In genomic region chr9:107630576-107630975, GRCm38 (mm10) we compare ENCODE assay signal across 7 mouse cellular contexts. TPM values are rescaled to one million over a fixed set of nuclear protein-coding genes. Genes with fewer than 3 reads are reported as not detected.
A peak's percentile ranks its signal among the peaks of the same experiment; 100 is the strongest.
DNase-seq lines count a peak whose midpoint lies in the region; ATAC-seq and TF ChIP-seq lines count a peak whose summit lies in the region.

No protein-coding gene starts in this region.

- H3K4me2 ChIP-seq in lung, embryonic 14.5 days = peak overlapping the region; percentile 48
- peak overlapping the region; percentile 34 for H3K4me2 ChIP-seq in forebrain, postnatal 0 days (ENCODE audit: low read depth)
- H3K4me2 ChIP-seq in limb, embryonic 14.5 days (replicated peaks; ENCODE audit: low read depth, low read length, severe bottlenecking) = peak overlapping the region; percentile 35
- H3K4me2 ChIP-seq in stomach, embryonic 16.5 days (ENCODE audit: low read depth, low read length) = peak overlapping the region; percentile 41

- H3K27me3 ChIP-seq in lung, embryonic 14.5 days (ENCODE audit: insufficient read depth, low read length) = no peaks in the 10 kb centered on the region
- H3K27me3 ChIP-seq in forebrain, postnatal 0 days (ENCODE audit: insufficient read depth, low read length) = no peaks in the 10 kb centered on the region
- no peaks in the 10 kb centered on the region for H3K27me3 ChIP-seq in limb, embryonic 14.5 days (ENCODE audit: control insufficient read depth, insufficient read depth, low read length)
- no peaks in the 10 kb centered on the region for H3K27me3 ChIP-seq in stomach, embryonic 16.5 days (ENCODE audit: control insufficient read depth, insufficient read depth, low read length)

- no peak for DNase-seq in lung, embryonic 14.5 days
- no peak for DNase-seq in lung, postnatal 14 days
- DNase-seq in forebrain, postnatal 0 days = peak; percentile 72
- DNase-seq in limb, embryonic 14.5 days (ENCODE audit: low spot score) = no peak
- DNase-seq in T-cell, adult 2 months (ENCODE audit: low spot score) = no peak

- H3K9ac ChIP-seq in lung, embryonic 14.5 days = peak overlapping the region; percentile 14; the same call in 1 of the 2 replicates
- peak overlapping the region; percentile 18; the same call in 1 of the 2 replicates for H3K9ac ChIP-seq in forebrain, postnatal 0 days
- H3K9ac ChIP-seq in limb, embryonic 14.5 days (ENCODE audit: low read depth, low read length, severe bottlenecking) = peak overlapping the region; percentile 36
- peak overlapping the region; percentile 47 for H3K9ac ChIP-seq in stomach, embryonic 16.5 days (ENCODE audit: low read length)

- H3K27ac ChIP-seq in lung, embryonic 14.5 days (ENCODE audit: low read depth) = peak overlapping the region; percentile 39
- H3K27ac ChIP-seq in brown adipose tissue, adult 24 weeks (replicated peaks; ENCODE audit: low read depth, low read length) = peak overlapping the region; percentile 88
- H3K27ac ChIP-seq in forebrain, postnatal 0 days (ENCODE audit: low read depth, low read length) = peak overlapping the region; percentile 90
- H3K27ac ChIP-seq in limb, embryonic 14.5 days (replicated peaks; ENCODE audit: low read depth, low read length) = peak overlapping the region; percentile 74
- peak overlapping the region; percentile 80 for H3K27ac ChIP-seq in stomach, embryonic 16.5 days (ENCODE audit: low read length)

- no peak for TF ChIP-seq CTCF in lung, embryonic 14.5 days (IDR thresholded peaks at IDR 0.05; ENCODE audit: low read depth)
- no peak for TF ChIP-seq CTCF in forebrain, postnatal 0 days (IDR thresholded peaks at IDR 0.05; ENCODE audit: low read depth)

- 14% methylated on average over 4 of the region's 4 CpGs for WGBS in lung, embryonic 14.5 days
- 4% methylated on average over 4 of the region's 4 CpGs for WGBS in forebrain, postnatal 0 days
- WGBS in limb, embryonic 14.5 days = 11% methylated on average over 4 of the region's 4 CpGs
- WGBS in stomach, embryonic 16.5 days = 12% methylated on average over 4 of the region's 4 CpGs

- no peak overlapping the region for H3K4me3 ChIP-seq in lung, embryonic 14.5 days (ENCODE audit: low read depth, low read length)
- H3K4me3 ChIP-seq in brown adipose tissue, adult 24 weeks (ENCODE audit: insufficient read depth, low read depth, low read length) = peak overlapping the region; percentile 24; the same call in 1 of the 2 replicates
- H3K4me3 ChIP-seq in forebrain, postnatal 0 days (ENCODE audit: low read depth, low read length) = no peak overlapping the region
- peak overlapping the region; percentile 15; the same call in 1 of the 2 replicates for H3K4me3 ChIP-seq in limb, embryonic 14.5 days (replicated peaks; ENCODE audit: low read length)
- H3K4me3 ChIP-seq in stomach, embryonic 16.5 days (replicated peaks; ENCODE audit: low read length) = no peak overlapping the region

- peaks cover 28% of the 10 kb centered on the region for H3K36me3 ChIP-seq in lung, embryonic 14.5 days (ENCODE audit: insufficient read depth)
- no peaks in the 10 kb centered on the region for H3K36me3 ChIP-seq in forebrain, postnatal 0 days (ENCODE audit: insufficient read depth)
- H3K36me3 ChIP-seq in limb, embryonic 14.5 days (ENCODE audit: control insufficient read depth, insufficient read depth, low read length) = peaks cover 14% of the 10 kb centered on the region
- H3K36me3 ChIP-seq in stomach, embryonic 16.5 days (ENCODE audit: control insufficient read depth, insufficient read depth, low read length) = no peaks in the 10 kb centered on the region

- H3K4me1 ChIP-seq in lung, embryonic 14.5 days (ENCODE audit: insufficient read depth) = peaks cover 46% of the 10 kb centered on the region
- H3K4me1 ChIP-seq in brown adipose tissue, adult 24 weeks (ENCODE audit: control insufficient read depth, insufficient read depth, insufficient read length, low read length) = peaks cover 29% of the 10 kb centered on the region
- peaks cover 63% of the 10 kb centered on the region for H3K4me1 ChIP-seq in forebrain, postnatal 0 days (ENCODE audit: insufficient read depth)
- peaks cover 64% of the 10 kb centered on the region for H3K4me1 ChIP-seq in limb, embryonic 14.5 days (ENCODE audit: control insufficient read depth, insufficient read depth, low read length)
- H3K4me1 ChIP-seq in stomach, embryonic 16.5 days (ENCODE audit: control insufficient read depth, insufficient read depth, low read length) = peaks cover 69% of the 10 kb centered on the region

- ATAC-seq in lung, embryonic 14.5 days (ENCODE audit: insufficient read depth) = no peak
- ATAC-seq in forebrain, postnatal 0 days = peak; percentile 6
- no peak for ATAC-seq in limb, embryonic 14.5 days (ENCODE audit: low FRiP score, low read depth)
- ATAC-seq in stomach, embryonic 16.5 days (ENCODE audit: insufficient read depth, low FRiP score) = no peak

- no peak for TF ChIP-seq POLR2A in limb, embryonic 14.5 days (IDR thresholded peaks at IDR 0.05; ENCODE audit: borderline replicate concordance, extremely low read depth, insufficient read depth, insufficient read length)

- H3K9me3 ChIP-seq in lung, embryonic 14.5 days (ENCODE audit: low read depth, low read length) = no peaks in the 10 kb centered on the region
- no peaks in the 10 kb centered on the region for H3K9me3 ChIP-seq in forebrain, postnatal 0 days (ENCODE audit: low read length)
- no peaks in the 10 kb centered on the region for H3K9me3 ChIP-seq in limb, embryonic 14.5 days (ENCODE audit: control insufficient read depth, low read length)
- H3K9me3 ChIP-seq in stomach, embryonic 16.5 days (replicated peaks; ENCODE audit: control insufficient read depth, low read length) = no peaks in the 10 kb centered on the region

RNA-seq across cellular contexts. Expression of gene Gnai2, which starts 4.6 kb away (rescaled TPM):
- polyA plus RNA-seq in lung, embryonic 14.5 days (2014; fragmentation: Nextera tagmentation; extraction: Ambion mirVana) = 408 and 419 TPM in 2 replicates
- polyA plus RNA-seq in brown adipose tissue, adult 24 weeks (2012; ENCODE audit: insufficient read depth, insufficient read length, missing spikeins) = 87.2 and 112 TPM in 2 replicates
- total RNA-seq in forebrain, postnatal 0 days (2014; rRNA removed) = 200 and 223 TPM in 2 replicates
- 267 and 287 TPM in 2 replicates for polyA plus RNA-seq in forebrain, postnatal 0 days (2015; fragmentation: Nextera tagmentation; extraction: Ambion mirVana)
- 496 and 627 TPM in 2 replicates for polyA plus RNA-seq in limb, embryonic 14.5 days (2012; rRNA removed)
- polyA plus RNA-seq in limb, embryonic 14.5 days (2014; fragmentation: Nextera tagmentation; extraction: Ambion mirVana) = 392 and 411 TPM in 2 replicates
- polyA plus RNA-seq in stomach, embryonic 16.5 days (2015; fragmentation: Nextera tagmentation; extraction: Ambion mirVana) = 308 and 311 TPM in 2 replicates

RNA-seq across cellular contexts. Expression of gene Sema3b, which starts 21.5 kb away (rescaled TPM):
- 5.1 and 5.3 TPM in 2 replicates for polyA plus RNA-seq in lung, embryonic 14.5 days (2014; fragmentation: Nextera tagmentation; extraction: Ambion mirVana)
- polyA plus RNA-seq in brown adipose tissue, adult 24 weeks (2012; ENCODE audit: insufficient read depth, insufficient read length, missing spikeins) = 3.3 and 3.8 TPM in 2 replicates
- 6.5 and 6.6 TPM in 2 replicates for total RNA-seq in forebrain, postnatal 0 days (2014; rRNA removed)
- polyA plus RNA-seq in forebrain, postnatal 0 days (2015; fragmentation: Nextera tagmentation; extraction: Ambion mirVana) = 3.9 and 4.4 TPM in 2 replicates
- polyA plus RNA-seq in limb, embryonic 14.5 days (2012; rRNA removed) = 23.2 and 23.7 TPM in 2 replicates
- polyA plus RNA-seq in limb, embryonic 14.5 days (2014; fragmentation: Nextera tagmentation; extraction: Ambion mirVana) = 7.7 and 11.2 TPM in 2 replicates
- 14.9 and 16.3 TPM in 2 replicates for polyA plus RNA-seq in stomach, embryonic 16.5 days (2015; fragmentation: Nextera tagmentation; extraction: Ambion mirVana)

RNA-seq across cellular contexts. Expression of gene Slc38a3, which starts 38.8 kb away (rescaled TPM):
- 3.6 and 4.8 TPM in 2 replicates for polyA plus RNA-seq in lung, embryonic 14.5 days (2014; fragmentation: Nextera tagmentation; extraction: Ambion mirVana)
- polyA plus RNA-seq in brown adipose tissue, adult 24 weeks (2012; ENCODE audit: insufficient read depth, insufficient read length, missing spikeins) = 0.83 and 3.3 TPM in 2 replicates
- total RNA-seq in forebrain, postnatal 0 days (2014; rRNA removed) = 43.5 and 60.9 TPM in 2 replicates
- polyA plus RNA-seq in forebrain, postnatal 0 days (2015; fragmentation: Nextera tagmentation; extraction: Ambion mirVana) = 38.7 and 39.8 TPM in 2 replicates
- 22.4 and 31.8 TPM in 2 replicates for polyA plus RNA-seq in limb, embryonic 14.5 days (2012; rRNA removed)
- 3.7 and 6.0 TPM in 2 replicates for polyA plus RNA-seq in limb, embryonic 14.5 days (2014; fragmentation: Nextera tagmentation; extraction: Ambion mirVana)
- 13.0 and 15.1 TPM in 2 replicates for polyA plus RNA-seq in stomach, embryonic 16.5 days (2015; fragmentation: Nextera tagmentation; extraction: Ambion mirVana)

RNA-seq across cellular contexts. Expression of gene Ifrd2, which starts 43.1 kb away (rescaled TPM):
- 57.9 and 64.6 TPM in 2 replicates for polyA plus RNA-seq in lung, embryonic 14.5 days (2014; fragmentation: Nextera tagmentation; extraction: Ambion mirVana)
- 21.6 and 23.7 TPM in 2 replicates for polyA plus RNA-seq in brown adipose tissue, adult 24 weeks (2012; ENCODE audit: insufficient read depth, insufficient read length, missing spikeins)
- total RNA-seq in forebrain, postnatal 0 days (2014; rRNA removed) = 11.7 and 13.8 TPM in 2 replicates
- polyA plus RNA-seq in forebrain, postnatal 0 days (2015; fragmentation: Nextera tagmentation; extraction: Ambion mirVana) = 6.2 and 7.4 TPM in 2 replicates
- 57.3 and 62.6 TPM in 2 replicates for polyA plus RNA-seq in limb, embryonic 14.5 days (2012; rRNA removed)
- polyA plus RNA-seq in limb, embryonic 14.5 days (2014; fragmentation: Nextera tagmentation; extraction: Ambion mirVana) = 55.0 and 56.3 TPM in 2 replicates
- 62.0 and 77.7 TPM in 2 replicates for polyA plus RNA-seq in stomach, embryonic 16.5 days (2015; fragmentation: Nextera tagmentation; extraction: Ambion mirVana)

RNA-seq across cellular contexts. Expression of gene Gnat1, which starts 48.9 kb away (rescaled TPM):
- polyA plus RNA-seq in lung, embryonic 14.5 days (2014; fragmentation: Nextera tagmentation; extraction: Ambion mirVana) = 0.72 and 0.89 TPM in 2 replicates
- polyA plus RNA-seq in brown adipose tissue, adult 24 weeks (2012; ENCODE audit: insufficient read depth, insufficient read length, missing spikeins) = not detected in 2 replicates
- 0.24 TPM in 1 of 2 replicates, not detected in the other for total RNA-seq in forebrain, postnatal 0 days (2014; rRNA removed)
- 0.73 and 1.8 TPM in 2 replicates for polyA plus RNA-seq in forebrain, postnatal 0 days (2015; fragmentation: Nextera tagmentation; extraction: Ambion mirVana)
- polyA plus RNA-seq in limb, embryonic 14.5 days (2012; rRNA removed) = 0.28 and 0.44 TPM in 2 replicates
- 0.55 and 0.57 TPM in 2 replicates for polyA plus RNA-seq in limb, embryonic 14.5 days (2014; fragmentation: Nextera tagmentation; extraction: Ambion mirVana)
- 0.42 and 2.0 TPM in 2 replicates for polyA plus RNA-seq in stomach, embryonic 16.5 days (2015; fragmentation: Nextera tagmentation; extraction: Ambion mirVana)

Comparison
In these comparisons a context has a peak if more than half of its experiments do, and no peak if none do; other contexts are left out.
1. H3K27ac ChIP-seq: peak in every context shown above with its lines; median percentile 90 in forebrain, postnatal 0 days; 88 in brown adipose tissue, adult 24 weeks; 80 in stomach, embryonic 16.5 days; 74 in limb, embryonic 14.5 days; 39 in lung, embryonic 14.5 days.
2. H3K4me3 ChIP-seq: peak in brown adipose tissue, adult 24 weeks (single experiment) and limb, embryonic 14.5 days (single experiment); none in lung, embryonic 14.5 days (single experiment), forebrain, postnatal 0 days (single experiment) and stomach, embryonic 16.5 days (single experiment).
3. Peak in every context shown above with its lines, with median percentiles within 50 percentile points of each other: H3K4me2 ChIP-seq and H3K9ac ChIP-seq.